Mouse (Mus musculus): ENCODE results near the gene Lsm4.

DNA sequence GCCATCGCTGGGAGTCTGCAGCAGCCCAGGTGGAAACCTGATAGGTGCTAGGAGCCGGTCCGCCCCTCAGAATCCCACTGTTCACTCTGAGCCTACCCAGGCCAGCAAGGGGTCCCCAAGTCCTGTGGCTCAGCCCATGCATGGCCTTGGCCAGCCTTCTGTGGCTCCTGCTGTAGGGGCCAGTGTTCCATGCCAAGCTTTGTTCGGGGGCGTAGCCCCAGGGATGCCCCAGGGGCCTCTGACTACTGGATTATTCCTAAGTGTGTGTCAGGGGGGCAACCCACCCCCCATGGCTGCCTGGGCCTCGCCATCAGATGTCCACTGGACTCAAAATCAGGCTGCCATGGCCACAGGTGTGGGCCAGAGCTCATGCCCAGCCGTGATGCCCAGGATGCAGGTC, 40.9 kb downstream of the Lsm4 start:
- TF ChIP-seq CTCF (IDR thresholded peaks at IDR 0.05; ENCODE audit: low read depth) (no peak), EP300 (IDR thresholded peaks at IDR 0.05; ENCODE audit: low read depth) (no peak)

All from liver, embryonic 14.5 days (tissue).